In the genomic region with DNA sequence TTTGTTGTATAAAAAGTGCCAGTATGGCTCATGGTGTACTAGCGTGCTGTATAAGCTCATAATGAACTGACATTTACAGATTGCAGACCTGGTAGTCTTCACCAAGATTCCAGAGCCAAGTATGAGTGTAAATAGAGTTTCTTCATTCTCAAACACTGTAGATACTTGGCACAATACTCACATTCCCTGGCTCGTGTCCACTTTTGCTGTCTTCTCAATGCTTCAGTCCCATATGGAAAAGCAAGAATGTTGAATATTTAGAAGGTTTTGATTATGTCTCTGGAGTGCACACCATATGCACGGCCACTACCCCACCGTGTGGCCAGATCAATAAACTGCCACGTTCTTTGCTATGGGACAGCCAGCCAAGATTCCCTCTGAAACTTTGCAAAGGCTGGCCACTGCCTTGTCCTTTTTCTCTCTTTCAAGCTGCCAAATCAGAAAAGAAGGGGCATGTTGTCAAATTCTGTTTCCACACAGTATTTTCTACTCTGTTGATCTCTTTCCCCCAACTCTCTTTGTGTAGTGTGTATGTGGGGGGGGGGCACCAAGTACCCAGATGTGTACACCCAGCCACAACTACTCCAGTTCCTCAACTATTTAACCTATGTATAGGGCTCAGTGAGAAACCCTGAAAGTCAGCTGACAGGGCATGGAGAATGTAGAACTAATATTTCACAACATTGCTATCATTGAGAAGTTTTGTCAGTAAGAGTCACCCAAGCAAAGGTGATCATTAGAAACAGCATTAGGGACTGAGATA, we compare ENCODE assay signal across 9 mouse cellular contexts.
DNase-seq lines count a peak whose midpoint lies in the region; ATAC-seq and TF ChIP-seq lines count a peak whose summit lies in the region.
"Had no signal": no experiment of that assay in that cellular context is flagged by ENCODE, and none has a peak within 500 bp of the region (broad histone marks: within the 10 kb centered on the region; RNA-seq: fewer than 3 reads in every experiment).

No protein-coding gene starts in this region.

- no peaks in the 10 kb centered on the region for H3K4me1 ChIP-seq in liver, adult 2 months (ENCODE audit: control insufficient read depth, insufficient read depth, low read length)
- no peaks in the 10 kb centered on the region for H3K4me1 ChIP-seq in liver, embryonic 12.5 days
- no peaks in the 10 kb centered on the region for H3K4me1 ChIP-seq in midbrain, postnatal 0 days (ENCODE audit: insufficient read depth, low read length)
- H3K4me1 ChIP-seq: hindbrain, embryonic 15.5 days had no signal

- H3K9me3 ChIP-seq in liver, embryonic 12.5 days (replicated peaks): no peaks in the 10 kb centered on the region
- H3K9me3 ChIP-seq in midbrain, postnatal 0 days (ENCODE audit: low read length): no peaks in the 10 kb centered on the region
- H3K9me3 ChIP-seq: hindbrain, embryonic 15.5 days had no signal

- peak; percentile 11 to 45 for DNase-seq in cerebellum, postnatal 25 days
- DNase-seq in cerebellum, adult 9-10 months: no peak
- peak; percentile 21 for DNase-seq in liver, adult 2 months (ENCODE audit: extremely low read depth, low read depth, low spot score)
- peak; percentile 80 for DNase-seq in brain, embryonic 14.5 days (ENCODE audit: low read depth)
- DNase-seq in layer of hippocampus, adult 9-11 months: peak; percentile 5
- peak; percentile 40 for DNase-seq in midbrain, postnatal 0 days (ENCODE audit: low spot score)
- no peak for DNase-seq in spleen, adult 18-20 months

- no peak overlapping the region for H3K9ac ChIP-seq in liver, adult 2 months (ENCODE audit: low read depth, low read length)
- H3K9ac ChIP-seq in liver, embryonic 12.5 days: no peak overlapping the region
- H3K9ac ChIP-seq in midbrain, postnatal 0 days (replicated peaks; ENCODE audit: low read length, poor library complexity, severe bottlenecking): no peak overlapping the region
- H3K9ac ChIP-seq: hindbrain, embryonic 15.5 days had no signal

- WGBS in liver, adult 2 months: 7% methylated on average over 5 of the region's 5 CpGs
- WGBS in liver, embryonic 12.5 days (ENCODE audit: insufficient replicate concordance): 31% methylated on average over 5 of the region's 5 CpGs
- WGBS in midbrain, postnatal 0 days: 33% methylated on average over 5 of the region's 5 CpGs

- H3K27ac ChIP-seq in liver, adult 2 months (replicated peaks; ENCODE audit: insufficient read depth, low read depth, low read length): no peak overlapping the region
- no peak overlapping the region for H3K27ac ChIP-seq in liver, embryonic 12.5 days
- H3K27ac ChIP-seq in midbrain, postnatal 0 days (ENCODE audit: low read depth, low read length): no peak overlapping the region
- H3K27ac ChIP-seq: hindbrain, embryonic 15.5 days had no signal

- no peak for ATAC-seq in liver, embryonic 12.5 days
- ATAC-seq in midbrain, postnatal 0 days (ENCODE audit: low FRiP score): no peak

- TF ChIP-seq POLR2A in liver, adult 2 months (IDR thresholded peaks at IDR 0.05; ENCODE audit: extremely low read depth, insufficient read depth, low read length): no peak
- TF ChIP-seq POLR2A in brain, embryonic 14.5 days (IDR thresholded peaks at IDR 0.05; ENCODE audit: borderline replicate concordance, extremely low read depth, insufficient read depth, insufficient read length, poor library complexity, severe bottlenecking): no peak

- H3K79me2 ChIP-seq in liver, adult 2 months (ENCODE audit: control insufficient read depth, insufficient read depth, low read length): no peaks in the 10 kb centered on the region

- H3K27me3 ChIP-seq in liver, adult 2 months (ENCODE audit: control insufficient read depth, insufficient read depth, low read length): no peaks in the 10 kb centered on the region
- H3K27me3 ChIP-seq in liver, embryonic 12.5 days (replicated peaks): no peaks in the 10 kb centered on the region
- H3K27me3 ChIP-seq in midbrain, postnatal 0 days (ENCODE audit: insufficient read depth, low read length): no peaks in the 10 kb centered on the region

- H3K4me2 ChIP-seq in liver, embryonic 12.5 days: no peak overlapping the region
- H3K4me2 ChIP-seq in midbrain, postnatal 0 days (ENCODE audit: low read depth, low read length, poor library complexity, severe bottlenecking): no peak overlapping the region
- H3K4me2 ChIP-seq: hindbrain, embryonic 15.5 days had no signal

- no peak overlapping the region for H3K4me3 ChIP-seq in liver, adult 2 months (ENCODE audit: insufficient read depth, low read depth, low read length)
- H3K4me3 ChIP-seq in liver, embryonic 12.5 days: no peak overlapping the region
- no peak overlapping the region for H3K4me3 ChIP-seq in midbrain, postnatal 0 days (ENCODE audit: low read depth, low read length)
- H3K4me3 ChIP-seq: hindbrain, embryonic 15.5 days had no signal

- H3K36me3 ChIP-seq in liver, adult 2 months (ENCODE audit: control insufficient read depth, insufficient read depth, low read length): no peaks in the 10 kb centered on the region
- H3K36me3 ChIP-seq in liver, embryonic 12.5 days: no peaks in the 10 kb centered on the region
- H3K36me3 ChIP-seq in midbrain, postnatal 0 days (ENCODE audit: insufficient read depth, low read length): no peaks in the 10 kb centered on the region
- H3K36me3 ChIP-seq: hindbrain, embryonic 15.5 days had no signal

- TF ChIP-seq CTCF in liver, adult 2 months (IDR thresholded peaks at IDR 0.05; ENCODE audit: low read depth, low read length): peak; percentile 51
- TF ChIP-seq CTCF in brain, embryonic 14.5 days (IDR thresholded peaks at IDR 0.05; ENCODE audit: borderline replicate concordance, extremely low read depth, insufficient read depth, insufficient read length): peak; percentile 60; the same call in 1 of the 2 replicates
- peak; percentile 71 for TF ChIP-seq CTCF in midbrain, postnatal 0 days (IDR thresholded peaks at IDR 0.05)

Comparison
In these comparisons a context has a peak if more than half of its experiments do, and no peak if none do; other contexts are left out.
1. DNase-seq: peak in cerebellum, postnatal 25 days (2 of 2), liver, adult 2 months (single experiment), brain, embryonic 14.5 days (single experiment), layer of hippocampus, adult 9-11 months (single experiment) and midbrain, postnatal 0 days (single experiment); none in cerebellum, adult 9-10 months (single experiment) and spleen, adult 18-20 months (0 of 2).
2. Peak in every context shown above with its lines, with median percentiles within 50 percentile points of each other: CTCF ChIP-seq.